Mouse (Mus musculus) T-helper 17 cell (primary cell): Measurements from ENCODE around the gene Taar3.

ENCODE experiments used
- in situ Hi-C, 2 experiments: fragments of 300-600 bp; cut with MboI, MseI; formaldehyde crosslinking; loops; 1 replicate in 1 of 2; 2 replicates in 1 of 2; pipeline ENCODE4 v1.15.1; 2025; ENCODE audit warnings: high pct_unique_total_duplicates in 2 of 2

Taar3 gene

GRCm38 (mm10) chr10:23993381-23993780, 44.0 kb downstream of the Taar3 start, which contains the start of gene Taar7a:
TSS of gene Taar7a (minus strand) at chr10:23993481.
- in situ Hi-C loops = no loop called here

GRCm38 (mm10) chr10:23999639-24000038, 50.3 kb downstream of the Taar3 start, which contains the start of gene Taar7b:
TSS of gene Taar7b (plus strand) at chr10:23999939.
- in situ Hi-C loops = no loop called here
